Mouse (Mus musculus) embryo, embryonic 10 days (tissue): ENCODE results near the gene Rps2.
"Not testable (repeated sequence)": the region's sequence is repeated elsewhere in the genome, so short reads cannot be mapped to it uniquely, and the experiment has no call there.

Source experiments
- DNase-seq: peaks from one replicate; pipeline ENCODE4 v3.0.0-alpha.2; 2015; ENCODE audit warnings: low spot score

Gene Rps2

GRCm38 (mm10) chr17:24705821-24706220 lies 12.1 kb upstream of the Rps2 start:
- DNase-seq, result no peak

DNA sequence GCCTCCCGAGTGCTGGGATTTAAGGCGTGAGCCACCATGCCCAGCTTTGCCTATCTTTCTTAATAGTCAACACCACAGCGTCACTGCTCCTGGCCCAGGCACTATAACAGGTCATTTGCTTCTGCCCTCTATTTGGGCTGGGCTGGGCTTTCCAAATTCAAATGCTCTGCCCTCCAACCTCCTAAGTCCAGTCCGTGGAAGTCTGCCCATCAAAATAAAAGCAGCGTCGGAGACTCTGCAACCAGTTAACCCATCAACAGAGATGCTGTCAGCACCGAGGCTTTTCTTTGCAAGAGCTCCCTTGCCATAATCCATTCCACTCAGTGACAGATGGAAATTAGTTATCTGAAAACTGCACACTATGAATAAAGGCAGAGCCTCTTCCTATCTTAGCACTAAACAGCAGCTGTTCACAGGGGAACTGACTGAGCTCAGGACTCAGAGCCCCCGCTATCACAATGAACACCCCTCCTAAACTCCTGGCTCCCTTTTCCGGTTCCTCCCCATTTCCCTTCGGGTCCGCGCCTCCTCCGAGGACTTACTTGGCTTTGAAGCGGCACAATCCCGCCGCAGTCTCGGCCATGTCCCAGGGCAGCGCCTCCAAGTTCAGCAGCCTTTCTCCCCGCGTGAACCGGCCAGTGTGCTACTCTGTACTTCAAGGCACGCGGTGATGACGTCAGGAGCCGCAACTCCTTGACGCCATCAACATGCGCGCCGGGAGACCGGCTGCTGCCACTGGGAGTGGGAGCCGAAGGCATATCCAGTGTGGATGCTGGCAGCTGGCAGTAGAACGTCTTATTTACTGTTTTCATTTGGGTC lies 10.7 kb upstream of the Rps2 start, which contains the start of gene Tbl3:
Gene Tbl3, minus strand, starts transcription at position 679 of the 819 bp plus-strand sequence.
- peak; percentile 99 for DNase-seq

GRCm38 (mm10) chr17:24707801-24708425 lies 10.0 kb upstream of the Rps2 start:
- no peak for DNase-seq

GRCm38 (mm10) chr17:24708646-24709045 lies 9.3 kb upstream of the Rps2 start:
- DNase-seq, result peak; percentile 78

DNA sequence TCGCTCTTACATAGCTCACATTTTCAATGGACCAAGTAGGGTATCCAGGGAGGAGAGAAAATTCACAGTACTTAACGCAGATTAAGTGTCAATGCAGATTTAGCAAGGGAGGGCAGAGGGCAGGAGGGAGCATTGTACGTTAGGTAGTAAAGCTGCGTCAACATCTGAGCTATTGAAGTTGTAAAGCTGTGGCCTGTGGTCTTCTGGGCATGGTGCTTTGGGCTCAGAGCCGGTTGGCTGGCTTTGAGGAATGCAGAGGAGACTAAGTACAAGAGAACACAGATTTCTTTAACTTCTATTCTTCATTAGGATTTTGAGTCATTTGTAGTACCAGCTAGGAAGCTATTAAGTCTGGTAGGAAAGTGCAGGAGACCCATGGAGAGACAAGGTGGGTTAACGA lies 2.4 kb upstream of the Rps2 start:
- DNase-seq, result no peak

DNA sequence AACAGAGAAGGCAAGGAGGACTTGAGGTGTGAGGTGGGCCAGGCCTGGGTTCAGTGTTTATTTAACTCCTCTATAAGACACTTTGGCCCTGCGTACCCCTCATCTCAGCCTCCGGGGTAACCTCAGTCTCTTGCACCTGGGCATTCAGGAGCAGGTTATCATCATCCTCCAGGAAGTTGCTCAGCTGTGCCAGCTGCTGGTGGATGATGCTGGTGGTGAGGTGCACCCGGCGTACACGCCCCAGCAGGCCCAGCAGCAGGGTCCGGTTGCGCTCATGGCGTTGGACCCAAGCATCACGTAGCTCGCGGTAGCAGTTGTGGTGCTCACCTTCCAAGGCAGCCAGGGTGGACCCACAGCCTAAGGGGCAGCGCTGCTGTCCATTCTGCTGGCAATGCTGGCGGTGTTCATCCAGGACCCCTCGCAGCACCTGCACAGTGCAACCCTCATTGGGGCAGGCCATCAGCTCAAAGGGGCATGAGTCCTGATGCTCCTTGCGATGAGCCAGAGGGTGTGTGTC lies 1.7 kb upstream of the Rps2 start:
- DNase-seq, result no peak

DNA sequence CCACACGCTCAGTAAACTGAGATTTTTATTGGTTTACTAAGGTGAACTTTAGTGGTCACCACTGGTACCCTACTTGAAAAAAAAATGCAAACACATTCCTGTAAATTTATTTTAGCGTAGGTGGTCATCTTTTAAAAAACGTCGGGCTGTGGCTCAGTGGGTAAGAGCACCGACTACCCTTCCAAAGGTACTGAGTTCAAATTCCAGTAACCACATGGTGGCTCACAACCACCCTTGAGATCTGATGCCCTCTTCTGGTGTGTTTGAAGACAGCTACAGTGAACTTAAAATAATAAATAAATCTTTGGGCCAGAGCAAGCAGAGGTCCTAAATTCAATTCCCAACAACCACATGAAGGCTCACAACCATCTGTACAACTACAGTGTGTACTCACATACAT lies 1.0 kb downstream of the Rps2 start:
- not testable (repeated sequence) for DNase-seq

DNA sequence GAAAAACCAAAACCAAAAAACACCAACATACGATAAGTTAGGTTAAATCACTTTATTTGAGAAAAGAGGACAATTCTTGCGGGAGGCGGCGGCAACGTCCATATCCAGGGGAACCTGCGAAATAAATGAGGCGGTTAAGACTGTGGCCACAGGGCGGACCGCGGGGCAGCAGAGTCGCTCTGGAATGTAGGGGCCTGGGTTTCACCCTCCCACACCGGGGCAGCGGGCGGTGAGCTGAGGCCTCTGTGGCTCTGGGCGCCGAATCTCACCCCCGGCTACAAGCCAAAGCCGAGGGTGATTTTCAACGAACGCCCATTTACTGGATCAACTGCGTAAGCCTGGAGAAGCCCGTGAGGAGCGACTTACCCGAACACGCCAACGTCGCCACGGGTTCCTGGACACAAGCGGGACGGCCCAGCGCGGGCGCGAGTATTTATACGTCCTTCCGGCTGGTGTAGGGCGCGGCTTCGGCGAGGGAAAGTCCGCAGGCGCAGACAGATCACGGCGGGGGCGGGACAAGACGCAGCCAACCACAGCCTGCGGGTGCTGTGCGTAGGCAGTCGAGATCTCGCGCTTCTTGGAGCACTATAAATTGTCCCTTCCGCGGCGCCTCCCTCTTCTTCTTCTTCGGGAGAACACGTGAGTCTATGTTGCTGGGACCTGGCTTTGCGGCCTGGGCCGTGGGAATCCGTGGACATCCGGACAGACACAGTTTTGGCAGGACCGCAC lies 1.7 kb downstream of the Rps2 start:
- DNase-seq, result peak; percentile 97

GRCm38 (mm10) chr17:24720616-24721015 lies 2.7 kb downstream of the Rps2 start:
- DNase-seq, result not testable (repeated sequence)

GRCm38 (mm10) chr17:24721383-24721955 lies 3.6 kb downstream of the Rps2 start:
- not testable (repeated sequence) for DNase-seq

DNA sequence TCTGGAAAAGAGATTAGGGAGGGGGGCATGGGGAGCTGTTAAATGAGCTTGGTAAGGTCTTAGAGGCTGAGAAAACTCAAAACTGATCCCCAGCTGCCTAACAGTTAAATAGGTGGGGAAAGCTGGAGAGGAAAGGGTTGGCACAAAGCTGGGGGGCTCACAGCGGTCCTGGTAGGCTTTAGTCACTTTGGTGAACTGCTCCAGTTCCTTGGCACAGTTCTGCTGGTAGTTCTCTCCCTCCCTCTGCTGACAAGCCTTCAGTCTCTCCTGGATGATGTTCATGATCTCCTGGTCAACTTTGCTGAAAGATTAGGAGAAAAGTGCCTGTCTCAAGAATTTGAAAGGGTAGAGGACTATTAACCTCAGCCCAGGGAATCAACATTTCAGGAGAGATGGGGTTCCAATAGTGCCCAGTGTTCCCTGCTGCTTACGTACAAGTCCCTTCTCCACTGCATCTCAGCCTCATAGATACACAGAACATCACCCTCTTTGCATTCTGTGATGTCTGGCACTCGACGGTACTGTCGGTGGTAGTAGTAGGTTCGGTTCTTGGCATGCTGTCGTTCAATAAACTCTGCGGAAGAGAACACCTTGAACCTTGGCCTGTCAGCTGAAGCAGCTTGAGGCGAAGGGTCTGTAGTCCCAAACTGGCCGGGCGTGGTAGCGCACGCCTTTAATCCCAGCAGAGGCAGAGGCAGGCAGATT lies 4.5 kb downstream of the Rps2 start:
- DNase-seq, result peak; percentile 53

DNA sequence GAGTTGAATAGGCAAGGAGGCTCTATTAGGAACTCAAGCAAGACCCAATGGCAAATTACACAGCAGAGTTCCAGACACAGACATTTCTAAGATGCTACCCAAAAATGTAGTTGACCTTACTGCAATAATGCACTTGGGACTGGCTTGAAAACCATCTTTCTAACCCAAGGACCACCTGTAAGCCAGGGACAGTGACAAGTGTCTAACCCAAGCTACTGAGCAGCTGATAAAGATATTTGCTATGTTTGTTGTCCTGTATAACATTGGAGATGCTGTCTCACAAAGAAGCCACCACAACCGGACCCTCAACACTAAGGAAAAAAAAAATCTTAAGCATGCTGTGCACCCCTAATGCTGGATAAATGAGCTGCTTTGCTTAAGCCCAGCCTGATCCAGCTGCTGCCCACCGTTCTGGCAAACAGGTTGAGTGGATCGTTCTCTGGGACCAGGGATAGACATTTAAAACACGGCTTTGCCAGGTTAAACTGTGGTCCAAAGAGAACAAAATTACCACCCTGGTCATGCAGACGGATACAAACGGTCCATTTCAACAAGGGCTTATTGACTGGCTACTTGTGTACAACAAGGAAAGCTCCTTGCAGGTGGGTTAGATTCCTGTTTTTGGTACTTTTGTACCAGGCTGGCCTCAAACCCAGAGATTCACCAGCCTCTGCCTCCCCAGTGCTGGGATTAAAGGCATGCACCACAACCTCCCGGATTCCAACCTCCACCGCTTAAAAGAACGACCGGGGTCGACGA lies 5.4 kb downstream of the Rps2 start:
- DNase-seq, result peak; percentile 24

GRCm38 (mm10) chr17:24723881-24724180 lies 5.9 kb downstream of the Rps2 start:
- DNase-seq, result peak; percentile 43

GRCm38 (mm10) chr17:24724184-24724583 lies 6.3 kb downstream of the Rps2 start, which contains the start of gene Ndufb10:
Gene Ndufb10, minus strand, starts transcription at chr17:24724478.
- DNase-seq, result peak; percentile 99

GRCm38 (mm10) chr17:24725637-24726390 lies 7.9 kb downstream of the Rps2 start:
- no peak for DNase-seq

DNA sequence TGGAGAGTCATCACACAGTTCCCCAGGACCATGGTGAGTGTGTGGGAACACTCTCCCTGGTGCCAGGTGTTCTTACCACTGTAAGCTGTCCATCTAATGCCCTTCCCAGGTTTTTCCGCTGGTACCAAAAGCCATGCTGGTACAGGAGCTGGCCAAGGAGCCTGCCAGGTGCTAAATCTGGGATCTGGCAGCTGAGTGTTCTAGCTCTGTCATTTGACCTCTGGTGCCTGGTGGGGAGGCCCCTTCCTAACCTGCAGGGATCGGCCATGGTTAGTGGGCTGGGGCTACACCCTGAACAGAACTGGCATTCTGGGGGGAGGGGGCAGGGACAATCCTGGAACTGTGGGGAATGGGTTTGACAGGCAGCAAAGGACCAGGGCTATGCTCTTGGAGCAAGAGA lies 9.7 kb downstream of the Rps2 start, which contains the start of gene Rpl3l:
Gene Rpl3l, plus strand, starts transcription at position 203 of the 400 bp plus-strand sequence.
- no peak for DNase-seq

DNA sequence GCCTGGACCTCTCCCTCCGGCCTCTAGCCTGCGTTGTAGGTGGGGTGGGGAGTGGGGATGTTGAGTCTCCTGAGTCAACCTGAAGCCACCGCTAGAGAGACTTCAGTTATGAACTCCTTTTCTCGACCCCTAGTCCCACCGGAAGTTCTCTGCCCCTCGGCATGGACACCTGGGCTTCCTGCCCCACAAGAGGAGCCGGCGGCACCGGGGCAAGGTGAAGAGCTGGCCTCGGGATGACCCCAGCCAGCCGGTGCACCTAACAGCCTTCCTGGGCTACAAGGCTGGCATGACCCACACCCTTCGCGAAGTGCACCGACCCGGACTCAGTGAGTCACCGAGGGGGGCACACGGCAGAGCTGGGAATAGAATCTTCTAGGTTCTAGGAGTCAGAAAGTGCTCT lies 10.3 kb downstream of the Rps2 start:
- DNase-seq, result no peak

- DNase-seq, result no peak
Observed at GRCm38 (mm10) chr17:24729067-24729466, 11.2 kb downstream of the Rps2 start.

- no peak for DNase-seq
Observed at GRCm38 (mm10) chr17:24730787-24731186, 12.9 kb downstream of the Rps2 start.
